Mouse (Mus musculus) embryonic fibroblast, embryonic 13.5 days (primary cell): ENCODE results near the gene Dnase1l3.

Experiments used
- CTCF ChIP-seq: IDR thresholded peaks from 2 replicates; pipeline ENCODE4 v1.5.1; 2011; ENCODE audit warnings: mild to moderate bottlenecking, control low read depth, low read length, moderate library complexity, borderline replicate concordance; ENCODE audit not compliant: insufficient read depth
- POLR2A ChIP-seq: IDR thresholded peaks from 2 replicates; pipeline ENCODE4 v1.6.1; 2011; ENCODE audit warnings: low read depth, mild to moderate bottlenecking, control low read depth, low read length, moderate library complexity

- no peak for TF ChIP-seq CTCF
- TF ChIP-seq POLR2A: no peak
These were observed 37.9 kb upstream of the Dnase1l3 start for GRCm38 (mm10) chr14:8032087-8032944.
